Mouse (Mus musculus) left cerebral cortex, postnatal 36 days (tissue): ENCODE results near the gene Depdc5. TPM values are rescaled to one million over a fixed set of nuclear protein-coding genes. Genes with fewer than 3 reads are reported as not detected.
A peak's percentile ranks its signal among the peaks of the same experiment; 100 is the strongest.
"Not testable (repeated sequence)": the region's sequence is repeated elsewhere in the genome, so short reads cannot be mapped to it uniquely, and the experiment has no call there.

Experiments
- DNase-seq, 2 experiments: peaks; one replicate each; pipeline ENCODE4 v3.0.0; 2021 to 2022; ENCODE audit warnings: low spot score in 2 of 2, mixed read lengths in 1 of 2
- intact Hi-C: fragments of 180-260 bp; cut with DNase I; formaldehyde crosslinking; loops from one replicate; pipeline ENCODE4 v1.15.1; 2025
- total RNA-seq, 2 experiments: library from RNA; stranded (reverse); gene quantifications; 2 replicates each; pipeline ENCODE4 v1.2.3; 2021

Gene Depdc5
- total RNA-seq, 2 experiments from 2014 or later = 66.4 to 69.0 TPM

DNA sequence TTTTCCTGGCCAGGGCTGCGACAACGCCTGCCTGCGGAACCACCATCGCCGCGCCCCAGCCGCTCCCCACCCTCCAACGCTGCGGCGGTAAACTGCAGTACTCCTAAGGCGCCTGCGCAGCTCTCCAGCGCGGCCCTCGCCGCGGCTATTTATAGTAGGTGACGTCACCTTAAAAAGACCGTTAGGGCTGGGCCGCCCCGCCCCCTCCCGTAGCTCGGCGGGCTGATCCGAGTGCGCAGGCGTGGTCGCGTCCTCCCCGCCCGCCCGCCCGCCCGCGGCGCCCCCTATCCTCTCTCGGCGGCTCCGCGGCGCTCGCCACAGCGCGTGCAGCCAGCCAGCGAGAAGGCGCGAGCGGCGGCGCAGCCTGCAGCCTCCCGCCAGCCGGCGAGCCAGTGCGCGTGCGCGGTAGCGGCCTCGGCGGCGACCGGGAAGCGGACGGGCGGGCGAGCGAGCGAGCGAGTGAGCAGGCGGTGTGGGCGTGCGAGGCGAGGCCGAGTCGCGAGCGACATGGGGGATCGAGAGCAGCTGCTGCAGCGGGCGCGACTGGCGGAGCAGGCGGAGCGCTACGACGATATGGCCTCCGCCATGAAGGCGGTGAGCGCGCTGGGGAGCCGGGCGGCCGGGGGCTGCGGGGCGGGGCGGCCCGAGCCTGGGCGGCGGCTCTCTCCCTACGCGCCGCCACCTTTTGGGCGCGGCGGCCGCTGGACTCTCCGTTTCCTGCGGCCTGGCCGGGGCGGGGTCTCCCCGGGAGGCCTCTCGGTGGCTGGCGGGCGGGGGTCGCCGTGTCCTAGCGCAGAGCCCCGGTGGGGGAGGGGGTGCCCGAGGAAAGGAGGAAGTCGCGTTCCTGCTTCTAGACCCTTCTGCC is 155.3 kb downstream of the Depdc5 start, which contains the start of gene Ywhah:
Ywhah (plus strand) TSS at position 256 of the 865 bp plus-strand sequence.
- intact Hi-C loops = loop anchor here (5.0 kb wide), 1 partner anchor 41 kb away; no protein-coding TSS in a partner anchor
- DNase-seq = peak; percentile 98

DNA sequence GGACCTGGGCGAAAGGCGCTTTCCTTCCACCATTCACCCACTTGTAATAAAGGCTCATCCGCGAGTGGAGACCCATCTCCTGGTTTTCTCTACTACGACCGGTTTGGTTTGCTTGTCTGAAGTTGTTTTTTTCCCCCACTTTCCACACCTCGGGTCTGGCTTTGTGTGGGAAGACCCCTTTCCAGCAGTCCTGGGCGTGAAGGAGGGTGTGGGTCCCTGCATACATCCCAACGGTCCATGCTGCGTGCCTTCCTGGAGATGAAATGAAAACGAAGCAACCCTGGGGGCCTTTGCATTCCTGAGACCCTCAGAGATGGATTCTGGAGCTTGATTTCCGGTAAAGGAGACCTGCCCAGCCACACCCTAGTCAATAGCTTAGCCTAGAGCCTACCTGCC is 155.9 kb downstream of the Depdc5 start:
- no peak for DNase-seq
- intact Hi-C loops = loop anchor here (5.0 kb wide), 1 partner anchor 42 kb away; no protein-coding TSS in a partner anchor

DNA sequence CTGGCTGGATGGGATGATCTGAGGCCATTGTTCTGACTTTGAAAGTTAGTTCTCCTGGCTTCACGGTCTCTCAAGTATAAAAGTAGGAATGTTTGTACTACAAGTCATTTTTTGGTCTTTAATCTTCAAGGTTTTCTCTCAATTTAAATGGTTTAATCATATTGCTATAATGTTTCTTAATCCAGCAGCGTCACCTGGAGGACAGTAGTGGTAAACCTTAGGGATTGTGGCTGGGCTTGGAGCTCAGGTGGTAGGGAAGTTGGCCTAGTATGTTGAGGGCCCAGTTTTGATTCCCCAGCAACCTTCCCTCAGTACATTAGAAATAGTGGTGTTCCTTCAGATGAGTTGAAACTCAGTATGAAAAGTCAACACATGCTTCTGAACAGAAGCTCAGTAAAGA is 158.1 kb downstream of the Depdc5 start:
- intact Hi-C loops = loop anchor here (2.0 to 5.0 kb wide), 3 partner anchors 34 to 84 kb away; no protein-coding TSS in a partner anchor
- DNase-seq = no peak

- intact Hi-C loops = loop anchor here (5.0 kb wide), 2 partner anchors 36 to 86 kb away; no protein-coding TSS in a partner anchor
- DNase-seq = no peak
Measured at GRCm38 (mm10) chr5:33023337-33023736, 159.8 kb downstream of the Depdc5 start.

DNA sequence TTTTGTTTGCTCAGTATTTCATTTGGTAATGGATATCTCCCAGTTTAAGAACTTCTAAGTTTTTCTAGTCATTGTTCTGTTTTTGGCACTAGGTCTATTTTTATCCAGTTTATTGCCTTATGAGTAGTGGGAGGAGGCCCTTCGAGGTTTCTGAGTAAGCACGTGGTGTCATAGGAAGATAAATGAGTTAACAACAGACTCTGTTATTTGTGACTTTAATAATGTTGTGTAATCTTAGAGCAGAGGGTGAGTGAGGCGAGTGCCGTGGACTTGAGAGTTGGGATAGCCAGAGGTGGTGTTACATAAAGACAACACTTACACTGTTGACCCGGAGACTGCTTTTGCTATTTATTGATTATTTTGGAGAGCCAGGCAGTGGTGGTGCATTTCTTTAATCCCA is 161.0 kb downstream of the Depdc5 start:
- intact Hi-C loops = loop anchor here (5.0 kb wide), 2 partner anchors 37 to 87 kb away; no protein-coding TSS in a partner anchor
- DNase-seq = no peak

- intact Hi-C loops = no loop called here
Measured at GRCm38 (mm10) chr5:33028656-33029055, 165.2 kb downstream of the Depdc5 start.

GRCm38 (mm10) chr5:33030425-33031175 is 167.1 kb downstream of the Depdc5 start:
- intact Hi-C loops = loop anchor here (5.0 to 10.0 kb wide), 2 partner anchors 53 to 316 kb away; no protein-coding TSS in a partner anchor

More at GRCm38 (mm10) chr5:33028656-33029055, 165.2 kb downstream of the Depdc5 start:
- DNase-seq = no peak

GRCm38 (mm10) chr5:33032036-33032773 is 168.7 kb downstream of the Depdc5 start:
- no peak for DNase-seq
- intact Hi-C loops = loop anchor here (2.0 to 10.0 kb wide), 3 partner anchors 55 to 317 kb away; no protein-coding TSS in a partner anchor

More at GRCm38 (mm10) chr5:33030425-33031175, 167.1 kb downstream of the Depdc5 start:
- DNase-seq = no peak

GRCm38 (mm10) chr5:33033121-33033520 is 169.6 kb downstream of the Depdc5 start:
- peak; percentile 72 to 75 for DNase-seq
- intact Hi-C loops = loop anchor here (2.0 to 10.0 kb wide), 3 partner anchors 56 to 318 kb away; no protein-coding TSS in a partner anchor

DNA sequence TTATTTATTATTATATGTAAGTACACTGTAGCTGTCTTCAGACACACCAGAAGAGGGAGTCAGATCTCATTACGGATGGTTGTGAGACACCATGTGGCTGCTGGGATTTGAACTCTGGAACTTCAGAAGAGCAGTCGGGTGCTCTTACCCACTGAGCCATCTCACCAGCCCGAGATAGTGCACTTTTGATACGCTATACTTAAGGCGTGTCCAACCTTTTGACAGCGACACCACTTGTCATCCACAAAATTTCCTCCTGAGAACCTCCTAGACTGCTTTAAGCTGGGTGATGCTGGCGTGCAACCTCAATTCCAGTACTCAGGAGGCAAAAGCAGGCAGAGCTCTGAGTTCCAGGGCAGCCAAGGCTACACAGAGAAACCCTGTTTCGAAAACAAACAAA is 170.1 kb downstream of the Depdc5 start:
- DNase-seq = not testable (repeated sequence)
- intact Hi-C loops = loop anchor here (2.0 to 10.0 kb wide), 3 partner anchors 56 to 319 kb away; no protein-coding TSS in a partner anchor

- no peak for DNase-seq
- intact Hi-C loops = loop anchor here (5.0 to 10.0 kb wide), 2 partner anchors 57 to 319 kb away; no protein-coding TSS in a partner anchor
Measured at GRCm38 (mm10) chr5:33034100-33034499, 170.6 kb downstream of the Depdc5 start.

DNA sequence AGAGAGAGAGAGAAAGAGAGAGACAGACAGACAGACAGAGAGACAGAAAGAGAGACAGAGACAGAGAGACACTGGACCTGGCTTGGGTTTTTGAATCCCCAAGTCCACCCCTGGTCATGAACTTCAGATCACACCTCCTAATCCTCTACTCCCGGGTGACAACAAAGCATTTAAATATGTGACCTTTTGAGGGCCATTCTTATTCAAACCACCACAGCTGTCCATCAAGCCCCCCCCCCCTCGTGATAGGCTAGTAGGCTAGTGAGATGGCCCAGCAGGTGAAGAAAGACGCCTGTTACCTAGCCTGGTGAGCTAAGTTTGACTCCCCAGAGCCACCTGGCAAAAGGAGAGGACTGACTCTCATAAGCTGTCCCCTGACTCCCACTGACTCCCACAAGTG is 171.4 kb downstream of the Depdc5 start:
- intact Hi-C loops = loop anchor here (5.0 to 10.0 kb wide), 2 partner anchors 58 to 320 kb away; no protein-coding TSS in a partner anchor
- DNase-seq = no peak

DNA sequence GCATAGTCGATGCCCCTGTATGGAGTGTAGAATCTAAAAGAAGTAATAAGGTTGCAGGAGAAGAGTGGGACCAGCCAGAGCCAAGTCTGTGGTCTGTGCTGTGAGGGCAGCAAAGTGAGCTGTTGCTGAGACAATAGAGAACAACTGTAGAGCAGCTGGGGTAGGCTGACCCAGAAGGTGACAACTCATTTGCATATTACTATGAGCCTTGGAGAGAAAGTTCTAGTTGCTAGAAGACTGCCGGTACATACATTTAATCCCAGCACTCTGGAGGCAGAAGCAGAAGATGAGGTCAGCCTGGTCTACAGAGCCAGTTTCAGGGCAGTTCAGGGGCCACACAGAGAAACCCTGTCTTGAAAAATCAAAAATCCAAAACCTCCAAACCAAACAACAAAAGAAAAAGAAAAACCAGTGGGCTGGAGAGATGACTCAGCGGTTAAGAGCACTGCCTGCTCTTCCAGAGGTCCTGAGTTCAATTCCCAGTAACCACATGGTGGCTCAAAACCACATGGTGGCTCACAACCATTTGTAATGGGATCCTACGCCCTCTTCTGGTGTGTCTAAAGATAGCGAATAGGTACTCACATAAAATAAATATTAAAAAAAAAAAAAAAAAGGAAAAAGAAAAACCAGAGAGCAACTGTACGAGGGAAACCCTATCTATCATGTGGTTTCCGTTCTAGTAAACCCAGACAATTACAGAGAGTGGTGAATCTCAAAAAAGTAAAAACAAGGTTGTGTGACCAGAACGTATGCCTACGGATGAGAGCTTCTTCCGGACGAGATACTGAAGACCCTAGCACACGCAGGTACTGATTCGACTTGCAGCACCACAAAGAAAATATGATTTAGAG is 175.4 kb downstream of the Depdc5 start:
- intact Hi-C loops = loop anchor here (1.0 to 10.0 kb wide), 2 partner anchors 105 to 324 kb away; no protein-coding TSS in a partner anchor

GRCm38 (mm10) chr5:33039510-33039911 is 176.0 kb downstream of the Depdc5 start:
- intact Hi-C loops = loop anchor here (1.0 to 10.0 kb wide), 2 partner anchors 105 to 325 kb away; no protein-coding TSS in a partner anchor
- no peak for DNase-seq

More for the DNA sequence above, 175.4 kb downstream of the Depdc5 start:
- DNase-seq = no peak

DNA sequence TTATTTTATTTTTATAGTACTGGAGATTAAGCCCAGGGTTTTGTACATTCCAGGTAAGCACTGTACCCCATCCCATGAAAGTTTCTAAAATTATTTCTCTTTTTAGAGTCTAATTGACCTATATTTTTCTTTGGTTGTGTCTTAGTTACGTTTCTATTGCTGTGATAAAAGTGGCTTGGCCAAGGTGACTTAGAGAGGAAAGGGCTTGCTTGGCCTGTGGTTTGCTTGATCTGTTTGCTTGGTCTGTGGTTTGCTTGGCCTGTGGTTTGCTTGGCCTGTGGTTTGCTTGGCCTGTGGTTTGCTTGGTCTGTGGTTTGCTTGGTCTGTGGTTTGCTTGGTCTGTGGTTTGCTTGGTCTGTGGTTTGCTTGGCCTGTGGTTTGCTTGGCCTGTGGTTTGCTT is 177.2 kb downstream of the Depdc5 start:
- DNase-seq, intact Hi-C loops: not testable (repeated sequence)

- intact Hi-C loops = no loop called here
- no peak for DNase-seq
Measured at GRCm38 (mm10) chr5:33043397-33043796, 179.9 kb downstream of the Depdc5 start.
